Mouse (Mus musculus): Measurements from ENCODE around the gene Tead3. TPM values are rescaled to one million over a fixed set of nuclear protein-coding genes. Genes with fewer than 3 reads are reported as not detected.

The Tead3 gene
- total and polyA plus RNA-seq, 3 experiments: 12.7 to 21.2 (median 13.7) TPM

GRCm38 (mm10) chr17:28291346-28291745 lies 59.3 kb downstream of the Tead3 start:
- Histone ChIP-seq H3K27ac (no peak overlapping the region), H3K4me1 (ENCODE audit: control insufficient read depth, insufficient read depth, low read length) (peaks cover 8% of the 10 kb centered on the region), H3K9ac (ENCODE audit: low read depth, low read length) (no peak overlapping the region), H3K4me3 (no peak overlapping the region), H3K27me3 (ENCODE audit: control insufficient read depth, insufficient read depth, low read length) (no peaks in the 10 kb centered on the region), H3K79me2 (replicated peaks; ENCODE audit: control insufficient read depth, insufficient read depth, low read length) (no peaks in the 10 kb centered on the region), H3K36me3 (ENCODE audit: control insufficient read depth, insufficient read depth, low read length) (no peaks in the 10 kb centered on the region)
- 87% methylated on average over 7 of the region's 7 CpGs for WGBS
- intact Hi-C loops (cut with DNase I): no loop called here
- no peak for TF ChIP-seq CTCF (IDR thresholded peaks at IDR 0.05)
- TF ChIP-seq POLR2A (IDR thresholded peaks at IDR 0.05; ENCODE audit: insufficient read depth, low read depth, low read length): no peak
- TF ChIP-seq EP300 (IDR thresholded peaks at IDR 0.05; ENCODE audit: insufficient read depth, low read depth, low read length): no peak
- DNase-seq: no peak

GRCm38 (mm10) chr17:28290671-28291070 lies 59.9 kb downstream of the Tead3 start:
- WGBS: 76% methylated on average over 11 of the region's 11 CpGs

GRCm38 (mm10) chr17:28290262-28290661 lies 60.4 kb downstream of the Tead3 start:
- peak; percentile 56 to 72 for DNase-seq
- H3K79me2 ChIP-seq (replicated peaks; ENCODE audit: control insufficient read depth, insufficient read depth, low read length): no peaks in the 10 kb centered on the region
- intact Hi-C loops (cut with DNase I): no loop called here
- H3K27ac ChIP-seq: no peak overlapping the region
- peaks cover 8% of the 10 kb centered on the region for H3K4me1 ChIP-seq (ENCODE audit: control insufficient read depth, insufficient read depth, low read length)
- H3K9ac ChIP-seq (ENCODE audit: low read depth, low read length): no peak overlapping the region
- 57% methylated on average over 3 of the region's 3 CpGs for WGBS
- H3K27me3 ChIP-seq (ENCODE audit: control insufficient read depth, insufficient read depth, low read length): no peaks in the 10 kb centered on the region
- no peak for TF ChIP-seq POLR2A (IDR thresholded peaks at IDR 0.05; ENCODE audit: insufficient read depth, low read depth, low read length)
- TF ChIP-seq EP300 (IDR thresholded peaks at IDR 0.05; ENCODE audit: insufficient read depth, low read depth, low read length): no peak
- TF ChIP-seq CTCF (IDR thresholded peaks at IDR 0.05): no peak
- no peak overlapping the region for H3K4me3 ChIP-seq
- H3K36me3 ChIP-seq (ENCODE audit: control insufficient read depth, insufficient read depth, low read length): no peaks in the 10 kb centered on the region

More at GRCm38 (mm10) chr17:28290671-28291070, 59.9 kb downstream of the Tead3 start:
- Histone ChIP-seq H3K9ac (ENCODE audit: low read depth, low read length) (no peak overlapping the region), H3K36me3 (ENCODE audit: control insufficient read depth, insufficient read depth, low read length) (no peaks in the 10 kb centered on the region), H3K4me3 (no peak overlapping the region), H3K4me1 (ENCODE audit: control insufficient read depth, insufficient read depth, low read length) (peaks cover 8% of the 10 kb centered on the region), H3K27ac (no peak overlapping the region), H3K79me2 (replicated peaks; ENCODE audit: control insufficient read depth, insufficient read depth, low read length) (no peaks in the 10 kb centered on the region), H3K27me3 (ENCODE audit: control insufficient read depth, insufficient read depth, low read length) (no peaks in the 10 kb centered on the region)
- no peak for DNase-seq
- intact Hi-C loops (cut with DNase I): no loop called here
- TF ChIP-seq EP300 (IDR thresholded peaks at IDR 0.05; ENCODE audit: insufficient read depth, low read depth, low read length): no peak
- TF ChIP-seq CTCF (IDR thresholded peaks at IDR 0.05): no peak
- TF ChIP-seq POLR2A (IDR thresholded peaks at IDR 0.05; ENCODE audit: insufficient read depth, low read depth, low read length): no peak

GRCm38 (mm10) chr17:28287980-28288379 lies 62.6 kb downstream of the Tead3 start:
- peaks cover 8% of the 10 kb centered on the region for H3K4me1 ChIP-seq (ENCODE audit: control insufficient read depth, insufficient read depth, low read length)
- DNase-seq: peak in 1 of 2 experiments; percentile 28
- 32% methylated on average over 5 of the region's 5 CpGs for WGBS
- no peak overlapping the region for H3K27ac ChIP-seq
- no peak overlapping the region for H3K9ac ChIP-seq (ENCODE audit: low read depth, low read length)
- TF ChIP-seq POLR2A (IDR thresholded peaks at IDR 0.05; ENCODE audit: insufficient read depth, low read depth, low read length) (no peak), CTCF (IDR thresholded peaks at IDR 0.05) (peak; percentile 61)
- H3K79me2 ChIP-seq (replicated peaks; ENCODE audit: control insufficient read depth, insufficient read depth, low read length): no peaks in the 10 kb centered on the region
- intact Hi-C loops (cut with DNase I): no loop called here
- H3K36me3 ChIP-seq (ENCODE audit: control insufficient read depth, insufficient read depth, low read length): no peaks in the 10 kb centered on the region
- no peaks in the 10 kb centered on the region for H3K27me3 ChIP-seq (ENCODE audit: control insufficient read depth, insufficient read depth, low read length)
- H3K4me3 ChIP-seq: no peak overlapping the region

GRCm38 (mm10) chr17:28287578-28287977 lies 63.0 kb downstream of the Tead3 start:
- intact Hi-C loops (cut with DNase I): no loop called here
- no peak overlapping the region for H3K27ac ChIP-seq
- 18% methylated on average over 8 of the region's 8 CpGs for WGBS

GRCm38 (mm10) chr17:28286964-28287363 lies 63.7 kb downstream of the Tead3 start:
- WGBS: 80% methylated on average over 5 of the region's 5 CpGs
- Histone ChIP-seq H3K27me3 (ENCODE audit: control insufficient read depth, insufficient read depth, low read length) (no peaks in the 10 kb centered on the region), H3K4me3 (no peak overlapping the region), H3K79me2 (replicated peaks; ENCODE audit: control insufficient read depth, insufficient read depth, low read length) (no peaks in the 10 kb centered on the region), H3K36me3 (ENCODE audit: control insufficient read depth, insufficient read depth, low read length) (no peaks in the 10 kb centered on the region), H3K27ac (no peak overlapping the region), H3K9ac (ENCODE audit: low read depth, low read length) (no peak overlapping the region), H3K4me1 (ENCODE audit: control insufficient read depth, insufficient read depth, low read length) (peaks cover 8% of the 10 kb centered on the region)
- no peak for DNase-seq
- TF ChIP-seq POLR2A (IDR thresholded peaks at IDR 0.05; ENCODE audit: insufficient read depth, low read depth, low read length) (no peak), EP300 (IDR thresholded peaks at IDR 0.05; ENCODE audit: insufficient read depth, low read depth, low read length) (no peak), CTCF (IDR thresholded peaks at IDR 0.05) (no peak)
- intact Hi-C loops (cut with DNase I): no loop called here

More at GRCm38 (mm10) chr17:28287578-28287977, 63.0 kb downstream of the Tead3 start:
- peaks cover 8% of the 10 kb centered on the region for H3K4me1 ChIP-seq (ENCODE audit: control insufficient read depth, insufficient read depth, low read length)
- H3K4me3 ChIP-seq: no peak overlapping the region
- no peaks in the 10 kb centered on the region for H3K36me3 ChIP-seq (ENCODE audit: control insufficient read depth, insufficient read depth, low read length)
- no peaks in the 10 kb centered on the region for H3K27me3 ChIP-seq (ENCODE audit: control insufficient read depth, insufficient read depth, low read length)
- no peak for DNase-seq
- H3K79me2 ChIP-seq (replicated peaks; ENCODE audit: control insufficient read depth, insufficient read depth, low read length): no peaks in the 10 kb centered on the region
- no peak overlapping the region for H3K9ac ChIP-seq (ENCODE audit: low read depth, low read length)
- TF ChIP-seq CTCF (IDR thresholded peaks at IDR 0.05) (no peak), EP300 (IDR thresholded peaks at IDR 0.05; ENCODE audit: insufficient read depth, low read depth, low read length) (no peak), POLR2A (IDR thresholded peaks at IDR 0.05; ENCODE audit: insufficient read depth, low read depth, low read length) (no peak)
